Mouse (Mus musculus): ENCODE measurements around the gene Zfyve21. TPM values are rescaled to one million over a fixed set of nuclear protein-coding genes. Genes with fewer than 3 reads are reported as not detected.

The Zfyve21 gene
- polyA plus RNA-seq (2012; ENCODE audit: low replicate concordance), result 4.7 and 5.4 TPM in 2 replicates

GRCm38 (mm10) chr12:111813766-111814617, at the start of gene Zfyve21, which contains the start of gene Xrcc3:
Gene Zfyve21, plus strand, starts transcription at chr12:111814170.
Gene Xrcc3, minus strand, starts transcription at chr12:111813873.

Other genes starting within 250 kb of the Zfyve21 start
- 14.6 and 17.3 TPM in 2 replicates for gene Mark3, start 239.6 kb upstream of the Zfyve21 start, polyA plus RNA-seq (2012; ENCODE audit: low replicate concordance)
- gene Ckb, start 141.8 kb upstream of the Zfyve21 start, polyA plus RNA-seq (2012; ENCODE audit: low replicate concordance), result 65.3 and 88.1 TPM in 2 replicates
- 16.3 and 18.1 TPM in 2 replicates for gene Trmt61a, start 136.1 kb upstream of the Zfyve21 start, polyA plus RNA-seq (2012; ENCODE audit: low replicate concordance)
- 7.7 and 8.3 TPM in 2 replicates for gene Bag5, start 100.9 kb upstream of the Zfyve21 start, polyA plus RNA-seq (2012; ENCODE audit: low replicate concordance)
- 82.3 and 167 TPM in 2 replicates for gene Apopt1, start 100.9 kb upstream of the Zfyve21 start, polyA plus RNA-seq (2012; ENCODE audit: low replicate concordance)
- gene Klc1, start 55.3 kb upstream of the Zfyve21 start, polyA plus RNA-seq (2012; ENCODE audit: low replicate concordance), result 74.5 and 84.9 TPM in 2 replicates
- 2.9 and 3.6 TPM in 2 replicates for gene Xrcc3, start 297 bp upstream of the Zfyve21 start, polyA plus RNA-seq (2012; ENCODE audit: low replicate concordance)
- gene Ppp1r13b, start 93.9 kb downstream of the Zfyve21 start, polyA plus RNA-seq (2012; ENCODE audit: low replicate concordance), result 19.9 and 26.9 TPM in 2 replicates
- 15.0 and 15.9 TPM in 2 replicates for gene Atp5mpl, start 152.8 kb downstream of the Zfyve21 start, polyA plus RNA-seq (2012; ENCODE audit: low replicate concordance)
- 0.07 and 0.11 TPM in 2 replicates for gene Tdrd9, start 157.4 kb downstream of the Zfyve21 start, polyA plus RNA-seq (2012; ENCODE audit: low replicate concordance)
- not detected in 2 replicates for gene Rd3l, start 167.1 kb downstream of the Zfyve21 start, polyA plus RNA-seq (2012; ENCODE audit: low replicate concordance)

Measured in hematopoietic multipotent progenitor cell, adult 10-12 weeks (in vitro differentiated cells).